Mouse (Mus musculus) liver, postnatal 0 days (tissue): ENCODE measurements at regions not wholly inside any gene's neighbourhood (a gene's known extent, or its start where the extent isn't known, plus 50 kb on each side); places are given as distances from the start of the nearest gene placed in this dataset.

Source experiments
- CTCF ChIP-seq: sonication (generic); IDR thresholded peaks from 2 replicates; pipeline ENCODE4 v1.5.1; 2016; ENCODE audit warnings: antibody characterized with exemption, low read depth
- EP300 ChIP-seq: IDR thresholded peaks from 2 replicates; pipeline ENCODE4 v1.6.1; 2016; ENCODE audit warnings: antibody characterized with exemption, low read depth, mild to moderate bottlenecking

- TF ChIP-seq CTCF, result peak; percentile 17; the same call in 1 of the 2 replicates
- no peak for TF ChIP-seq EP300
These were observed 380.7 kb downstream of the Zfp619 start for GRCm38 (mm10) chr7:39898268-39898667.
